Mouse (Mus musculus) bone marrow macrophage, adult 2 months (primary cell): ENCODE measurements around the gene Osbpl7.

Experiments used
- CTCF ChIP-seq: IDR thresholded peaks from 2 replicates; pipeline ENCODE4 v1.5.1; 2012; ENCODE audit warnings: low read depth, mild to moderate bottlenecking, low read length, moderate library complexity
- POLR2A ChIP-seq: IDR thresholded peaks from 2 replicates; pipeline ENCODE4 v1.6.1; 2012; ENCODE audit warnings: mild to moderate bottlenecking, low read depth, low read length, borderline replicate concordance

DNA sequence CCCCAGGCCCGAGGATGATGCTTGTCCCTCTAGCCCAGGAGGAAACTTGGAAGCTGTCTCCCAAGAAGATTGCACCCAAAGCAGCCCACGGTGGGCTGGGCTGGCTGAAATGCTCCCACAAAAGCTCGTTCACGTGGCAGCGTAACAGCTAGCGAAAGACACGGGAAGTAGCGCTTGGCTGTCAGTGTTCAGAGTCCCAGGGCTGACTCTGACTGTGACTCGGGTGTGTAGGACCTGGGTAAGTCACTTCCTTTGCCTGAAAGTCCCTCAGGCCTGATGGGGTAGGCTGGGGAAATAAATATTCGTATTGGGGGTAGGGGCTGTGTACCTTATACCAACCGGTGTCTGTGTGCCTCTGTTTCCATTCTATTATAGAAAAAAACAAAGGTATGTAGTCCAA lies 65.4 kb downstream of the Osbpl7 start:
- TF ChIP-seq CTCF, result no peak
- TF ChIP-seq POLR2A, result no peak
